Mouse (Mus musculus): ENCODE data around the gene Tenm2. TPM values are rescaled to one million over a fixed set of nuclear protein-coding genes. Genes with fewer than 3 reads are reported as not detected.
A peak's percentile ranks its signal among the peaks of the same experiment; 100 is the strongest.

Tenm2 gene
- total RNA-seq, 2 experiments from 2014 or later: 141 to 157 TPM

GRCm38 (mm10) chr11:36108970-36109731 is 1126.6 kb downstream of the Tenm2 start:
- DNase-seq: peak in 1 of 2 experiments; percentile 30

GRCm38 (mm10) chr11:36107840-36108239 is 1127.9 kb downstream of the Tenm2 start:
- DNase-seq: no peak

GRCm38 (mm10) chr11:36106639-36107038 is 1129.1 kb downstream of the Tenm2 start:
- DNase-seq: peak in 1 of 2 experiments; percentile 29

GRCm38 (mm10) chr11:36103556-36103955 is 1132.2 kb downstream of the Tenm2 start:
- no peak for DNase-seq

GRCm38 (mm10) chr11:36096219-36096618 is 1139.5 kb downstream of the Tenm2 start:
- DNase-seq: peak; percentile 47 to 58

- no peak for DNase-seq
Observed at GRCm38 (mm10) chr11:36090210-36090609, 1145.6 kb downstream of the Tenm2 start.

- no peak for DNase-seq
Observed at GRCm38 (mm10) chr11:36081399-36082053, 1154.2 kb downstream of the Tenm2 start.

GRCm38 (mm10) chr11:36080766-36081165 is 1155.0 kb downstream of the Tenm2 start:
- no peak for DNase-seq

GRCm38 (mm10) chr11:36078391-36078790 is 1157.4 kb downstream of the Tenm2 start:
- no peak for DNase-seq

- peak in 1 of 2 experiments; percentile 18 for DNase-seq
Observed at GRCm38 (mm10) chr11:36074015-36074567, 1161.7 kb downstream of the Tenm2 start.

GRCm38 (mm10) chr11:36073074-36073818 is 1162.5 kb downstream of the Tenm2 start:
- DNase-seq: peak; percentile 62 to 69

GRCm38 (mm10) chr11:36072646-36073045 is 1163.1 kb downstream of the Tenm2 start:
- DNase-seq: no peak

- no peak for DNase-seq
Observed at GRCm38 (mm10) chr11:36072038-36072437, 1163.7 kb downstream of the Tenm2 start.

GRCm38 (mm10) chr11:36059325-36059843 is 1176.4 kb downstream of the Tenm2 start:
- DNase-seq: no peak

GRCm38 (mm10) chr11:36056525-36056924 is 1179.2 kb downstream of the Tenm2 start:
- no peak for DNase-seq

- DNase-seq: no peak
Observed at GRCm38 (mm10) chr11:36054323-36054722, 1181.4 kb downstream of the Tenm2 start.

GRCm38 (mm10) chr11:36053457-36053856 is 1182.3 kb downstream of the Tenm2 start:
- DNase-seq: no peak

- no peak for DNase-seq
Observed at GRCm38 (mm10) chr11:36052598-36052997, 1183.2 kb downstream of the Tenm2 start.

GRCm38 (mm10) chr11:36052091-36052490 is 1183.7 kb downstream of the Tenm2 start:
- no peak for DNase-seq

GRCm38 (mm10) chr11:36049547-36049946 is 1186.2 kb downstream of the Tenm2 start:
- DNase-seq: no peak

GRCm38 (mm10) chr11:36045681-36046276 is 1190.0 kb downstream of the Tenm2 start:
- peak; percentile 79 for DNase-seq

GRCm38 (mm10) chr11:36041411-36041810 is 1194.4 kb downstream of the Tenm2 start:
- no peak for DNase-seq
